Mouse (Mus musculus) midbrain, embryonic 11.5 days (tissue): ENCODE data around the gene 1700016C15Rik. TPM values are rescaled to one million over a fixed set of nuclear protein-coding genes. Genes with fewer than 3 reads are reported as not detected.

Source experiments
- ATAC-seq: fragments of 200-750 bp; cut with Nextera tagmentation; 2 replicates; pipeline ENCODE4 v1.8.0; 2017; ENCODE audit warnings: moderate TSS enrichment, moderate library complexity; ENCODE audit not compliant: low FRiP score
- DNase-seq: peaks from one replicate; pipeline ENCODE4 v3.0.0; 2015; ENCODE audit warnings: low spot score; ENCODE audit errors: missing footprints
- H3K27ac ChIP-seq: fragments of 300-500 bp; sonication (generic); 2 replicates; pipeline ENCODE4 v1.5.1; 2014; ENCODE audit warnings: low read depth, low read length
- H3K27me3 ChIP-seq: fragments of 300-500 bp; sonication (generic); 2 replicates; pipeline ENCODE4 v1.6.1; 2014; ENCODE audit warnings: mild to moderate bottlenecking, low read length, moderate library complexity, mixed read lengths; ENCODE audit not compliant: control insufficient read depth, insufficient read depth
- H3K36me3 ChIP-seq: fragments of 300-500 bp; sonication (generic); 2 replicates; pipeline ENCODE4 v1.6.1; 2014; ENCODE audit warnings: mild to moderate bottlenecking, low read length, moderate library complexity, mixed read lengths; ENCODE audit not compliant: control insufficient read depth, insufficient read depth
- H3K4me1 ChIP-seq: fragments of 300-500 bp; sonication (generic); 2 replicates; pipeline ENCODE4 v1.6.1; 2014; ENCODE audit warnings: low read length; ENCODE audit not compliant: control insufficient read depth, insufficient read depth
- H3K4me2 ChIP-seq: fragments of 300-500 bp; sonication (generic); 2 replicates; pipeline ENCODE4 v1.6.1; 2014; ENCODE audit warnings: mild to moderate bottlenecking, moderate library complexity
- H3K4me3 ChIP-seq: fragments of 300-500 bp; sonication (generic); 2 replicates; pipeline ENCODE4 v1.5.1; 2014; ENCODE audit warnings: low read depth, low read length
- H3K9ac ChIP-seq: fragments of 300-500 bp; sonication (generic); 2 replicates; pipeline ENCODE4 v1.6.1; 2014; ENCODE audit warnings: low read length
- H3K9me3 ChIP-seq: fragments of 300-500 bp; sonication (generic); 2 replicates; pipeline ENCODE4 v1.6.1; 2016; ENCODE audit warnings: low read length; ENCODE audit not compliant: control insufficient read depth
- WGBS: fragments of 180-500 bp; shearing (Covaris S2); extraction: QIAGEN DNeasy Blood & Tissue Kit; methylation state at CpG from one replicate; pipeline ENCODE4 v1.1.7; 2014; 5-methylcytosine and 5-hydroxymethylcytosine counted together
- polyA plus RNA-seq: library from polyadenylated mRNA; unstranded; fragments of >200 nt; fragmentation: Nextera tagmentation; extraction: Ambion mirVana; gene quantifications from 2 replicates; pipeline ENCODE4 v1.2.1, GENCODE M21; 2014

Gene 1700016C15Rik
- polyA plus RNA-seq = not detected in 2 replicates

DNA sequence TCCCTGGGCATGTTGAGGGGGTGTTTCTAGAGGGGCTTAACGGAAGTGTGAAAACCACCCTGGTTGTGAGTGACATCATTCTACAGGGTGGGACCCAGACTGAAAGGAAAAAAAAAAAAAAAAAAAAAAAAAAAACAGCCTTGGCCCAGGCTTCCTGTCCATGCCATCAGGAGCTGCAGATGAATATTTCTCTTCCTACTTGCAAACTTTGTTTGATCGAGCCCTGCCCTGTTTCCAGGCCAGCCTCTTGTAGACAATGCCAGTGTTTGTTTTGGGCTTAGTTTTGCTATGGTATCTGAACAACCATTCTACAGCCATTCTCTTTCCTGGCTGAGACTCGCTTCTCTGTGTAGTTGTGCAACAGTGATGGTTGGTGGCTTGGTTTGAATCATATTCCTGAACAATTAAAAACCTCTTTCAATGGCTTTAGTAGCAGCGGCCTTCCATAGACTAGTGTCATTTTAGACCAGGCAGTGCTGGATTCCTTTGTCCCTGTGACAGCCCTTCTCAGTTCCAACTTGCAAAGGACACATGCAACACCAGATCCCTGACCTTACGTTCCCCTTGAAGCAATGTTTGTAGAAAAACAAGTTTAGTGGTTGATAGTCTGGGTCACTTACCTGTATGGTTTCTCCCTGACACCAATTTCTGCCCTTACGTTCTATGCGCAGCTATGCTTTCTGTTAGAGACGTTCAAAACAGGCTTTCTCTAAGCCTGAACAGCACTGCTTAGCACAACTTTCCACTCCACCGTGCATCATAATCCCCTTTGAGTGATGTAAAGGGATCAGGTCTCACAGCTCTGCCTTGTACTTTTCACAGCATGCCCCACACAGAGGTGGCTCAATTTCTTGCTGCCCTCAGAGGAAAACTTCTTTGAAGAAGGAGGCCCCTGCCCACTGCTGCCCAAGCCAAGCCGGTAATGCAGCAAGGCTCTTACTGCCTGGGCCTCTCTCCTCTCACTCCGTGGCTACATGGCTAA lies at the start of gene 1700016C15Rik:
Gene 1700016C15Rik (plus strand): TSS at position 772 of the 982 bp plus-strand sequence.
- H3K4me3 ChIP-seq = no peak within 1 kb of the TSS
- no peak within 1 kb of the TSS for H3K9ac ChIP-seq
- DNase-seq (peak; percentile 87), ATAC-seq (peak; percentile 63)
- no peaks in the 10 kb centered on the region for H3K27me3 ChIP-seq
- no peak within 1 kb of the TSS for H3K4me2 ChIP-seq
- H3K9me3 ChIP-seq = peaks cover 5% of the 10 kb centered on the region; the same call in 1 of the 2 replicates
- H3K4me1 ChIP-seq = peaks cover 3% of the 10 kb centered on the region; the same call in 1 of the 2 replicates
- H3K36me3 ChIP-seq = no peaks in the 10 kb centered on the region
- WGBS = 30% methylated on average over 11 of the region's 11 CpGs
- H3K27ac ChIP-seq = no peak within 1 kb of the TSS

DNA sequence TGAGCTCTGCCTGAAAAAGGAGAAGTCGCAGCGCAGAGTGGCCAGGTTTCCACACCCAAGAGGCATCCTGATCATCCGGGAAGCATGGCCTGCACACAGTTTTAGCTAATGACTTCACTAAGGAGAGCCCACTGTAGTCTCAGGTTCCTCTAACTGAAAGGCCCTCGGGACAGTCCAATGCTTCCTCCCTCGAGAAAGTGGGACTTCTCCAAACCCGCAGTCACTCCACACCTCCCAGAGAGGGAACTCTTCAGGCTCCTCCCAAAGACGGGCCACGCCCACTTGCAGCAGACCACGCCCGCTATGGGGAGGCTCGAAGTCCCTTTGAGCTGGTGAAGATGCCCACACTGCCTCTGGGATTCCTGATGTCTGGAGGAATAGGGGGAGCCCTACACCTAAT lies 48.4 kb upstream of the 1700016C15Rik start:
- Histone ChIP-seq H3K9me3 (no peaks in the 10 kb centered on the region), H3K27me3 (no peaks in the 10 kb centered on the region)
- 84% methylated on average over 11 of the region's 11 CpGs for WGBS

DNA sequence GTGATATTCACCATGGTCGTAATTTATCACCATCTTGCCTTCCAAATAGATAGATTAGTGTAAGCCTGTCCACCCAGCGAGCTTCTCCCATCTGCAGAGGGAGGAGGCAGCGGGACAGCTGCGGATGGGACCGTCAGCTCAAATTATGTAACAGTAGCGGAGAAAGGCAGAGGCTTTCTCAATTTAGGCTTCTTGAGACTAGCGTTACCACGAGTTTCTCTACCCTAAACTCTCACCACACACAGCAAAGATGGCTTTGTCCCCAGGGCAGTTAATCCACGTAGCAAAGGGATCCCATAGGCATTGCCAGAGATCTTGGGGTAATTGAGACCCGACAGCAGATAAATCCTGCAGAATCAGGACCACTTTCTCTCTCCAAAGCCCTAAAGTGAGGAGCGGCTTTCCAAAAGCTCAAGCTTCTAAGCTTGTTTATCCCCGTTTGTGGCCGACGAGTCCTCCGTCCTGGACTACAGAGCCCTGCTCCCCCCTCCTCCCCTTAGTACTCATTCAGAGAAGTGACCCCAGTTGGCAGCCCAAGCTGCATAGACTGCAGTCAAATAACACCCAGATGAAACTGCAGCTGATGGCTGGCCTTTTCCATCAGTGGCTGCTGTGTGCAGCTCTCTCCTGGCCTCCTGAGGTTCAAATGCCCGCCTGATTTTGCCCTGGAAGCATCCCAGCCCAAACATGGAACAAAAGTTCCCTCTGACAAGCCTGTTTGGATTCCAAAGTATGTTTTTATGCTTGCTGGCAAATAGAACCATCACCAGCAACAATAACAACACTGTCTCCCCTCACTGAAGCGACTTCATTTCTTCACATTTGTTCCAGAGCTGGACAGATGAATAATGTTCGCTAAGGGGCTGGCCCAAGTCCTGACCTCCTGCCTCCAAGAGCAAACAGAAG lies 45.4 kb upstream of the 1700016C15Rik start:
- DNase-seq = peak; percentile 92
- Histone ChIP-seq H3K4me3 (no peak overlapping the region), H3K4me2 (peak overlapping the region; percentile 34), H3K9me3 (no peaks in the 10 kb centered on the region), H3K9ac (peak overlapping the region; percentile 52), H3K4me1 (peaks cover 15% of the 10 kb centered on the region), H3K27ac (peak overlapping the region; percentile 45), H3K27me3 (no peaks in the 10 kb centered on the region), H3K36me3 (no peaks in the 10 kb centered on the region)
- ATAC-seq = peak; percentile 77
- WGBS = 42% methylated on average over 18 of the region's 18 CpGs

More for the DNA sequence above, 48.4 kb upstream of the 1700016C15Rik start:
- ATAC-seq (no peak), DNase-seq (no peak)
- Histone ChIP-seq H3K9ac (no peak overlapping the region), H3K4me2 (no peak overlapping the region), H3K36me3 (no peaks in the 10 kb centered on the region), H3K4me1 (peaks cover 15% of the 10 kb centered on the region), H3K4me3 (no peak overlapping the region), H3K27ac (no peak overlapping the region)

DNA sequence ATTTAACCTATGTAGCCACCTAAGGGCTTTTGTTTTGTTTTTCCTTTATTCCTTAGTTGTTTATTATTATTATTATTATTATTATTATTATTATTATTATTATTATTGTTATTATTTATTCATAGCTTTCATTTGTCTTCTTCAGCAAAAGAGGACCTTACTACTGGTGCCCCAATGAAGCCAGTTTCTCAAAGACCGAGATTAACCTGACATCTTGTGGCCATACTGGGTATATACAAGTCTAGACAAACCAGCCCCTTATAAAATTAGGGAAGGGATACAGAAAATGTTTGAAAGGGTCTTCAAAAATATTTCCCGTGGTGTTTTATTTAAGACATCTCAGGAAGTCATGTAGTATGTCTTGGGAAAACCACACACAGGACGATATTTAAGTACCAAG lies 44.7 kb upstream of the 1700016C15Rik start:
- H3K27ac ChIP-seq = no peak overlapping the region
- no peak overlapping the region for H3K4me3 ChIP-seq
- no peak overlapping the region for H3K4me2 ChIP-seq
- 13% methylated on average over 3 of the region's 3 CpGs for whole genome bisulfite sequencing
- H3K27me3 ChIP-seq = no peaks in the 10 kb centered on the region
- peak; percentile 58; the same call in 1 of the 2 replicates for ATAC-seq
- H3K9me3 ChIP-seq = no peaks in the 10 kb centered on the region
- no peak overlapping the region for H3K9ac ChIP-seq
- peaks cover 15% of the 10 kb centered on the region for H3K4me1 ChIP-seq
- peak; percentile 93 for DNase-seq
- no peaks in the 10 kb centered on the region for H3K36me3 ChIP-seq

DNA sequence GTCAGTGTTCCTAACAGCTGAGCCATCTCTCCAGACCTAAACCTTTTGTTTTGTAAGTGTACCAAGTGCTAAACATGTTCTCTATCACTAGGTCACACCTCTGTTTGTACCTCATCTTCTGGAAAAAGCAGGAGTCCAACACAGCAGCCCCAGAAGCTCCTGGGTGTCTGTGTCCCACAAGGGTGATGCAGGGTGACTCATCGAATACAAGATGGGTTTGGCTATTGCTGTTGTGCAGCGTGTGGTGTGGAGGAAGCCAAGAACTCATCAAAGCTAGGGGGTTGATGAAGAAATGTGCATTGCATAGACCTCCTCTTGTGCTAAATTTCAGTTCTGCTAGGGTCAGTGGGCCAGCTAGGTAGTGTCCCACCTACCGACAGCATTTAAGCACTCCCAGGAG lies 43.5 kb upstream of the 1700016C15Rik start:
- DNase-seq = no peak
- Histone ChIP-seq H3K27ac (no peak overlapping the region), H3K9ac (no peak overlapping the region), H3K4me1 (peaks cover 15% of the 10 kb centered on the region), H3K4me3 (no peak overlapping the region), H3K36me3 (no peaks in the 10 kb centered on the region), H3K9me3 (no peaks in the 10 kb centered on the region), H3K4me2 (no peak overlapping the region), H3K27me3 (no peaks in the 10 kb centered on the region)
- 80% methylated on average over 3 of the region's 3 CpGs for WGBS
- no peak for ATAC-seq

DNA sequence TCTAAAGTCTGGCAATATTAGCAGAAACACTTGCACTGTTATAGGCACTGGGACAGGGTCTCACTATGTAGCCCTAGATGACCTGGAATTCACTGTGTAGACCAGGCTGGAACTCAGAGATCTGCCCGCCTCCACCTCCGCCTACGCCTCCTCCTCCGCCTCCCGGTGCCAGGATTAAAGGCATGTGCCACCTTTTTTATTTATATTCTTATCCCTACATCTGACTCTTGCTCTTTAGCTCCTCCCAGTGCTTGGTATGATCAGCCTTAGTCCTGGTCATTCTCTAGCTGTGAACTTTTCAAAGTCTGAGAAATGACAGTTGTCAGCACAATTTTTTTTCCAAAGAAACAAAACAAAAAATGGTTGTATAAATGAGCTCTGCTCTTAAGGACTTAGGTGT lies 42.6 kb upstream of the 1700016C15Rik start:
- H3K9me3 ChIP-seq = no peaks in the 10 kb centered on the region
- DNase-seq (no peak), ATAC-seq (no peak)
- 88% methylated on average over 5 of the region's 5 CpGs for WGBS
- H3K4me1 ChIP-seq = peaks cover 15% of the 10 kb centered on the region
- H3K36me3 ChIP-seq = no peaks in the 10 kb centered on the region
- H3K4me3 ChIP-seq = no peak overlapping the region
- no peak overlapping the region for H3K4me2 ChIP-seq
- H3K27ac ChIP-seq = no peak overlapping the region
- H3K9ac ChIP-seq = no peak overlapping the region
- H3K27me3 ChIP-seq = no peaks in the 10 kb centered on the region

DNA sequence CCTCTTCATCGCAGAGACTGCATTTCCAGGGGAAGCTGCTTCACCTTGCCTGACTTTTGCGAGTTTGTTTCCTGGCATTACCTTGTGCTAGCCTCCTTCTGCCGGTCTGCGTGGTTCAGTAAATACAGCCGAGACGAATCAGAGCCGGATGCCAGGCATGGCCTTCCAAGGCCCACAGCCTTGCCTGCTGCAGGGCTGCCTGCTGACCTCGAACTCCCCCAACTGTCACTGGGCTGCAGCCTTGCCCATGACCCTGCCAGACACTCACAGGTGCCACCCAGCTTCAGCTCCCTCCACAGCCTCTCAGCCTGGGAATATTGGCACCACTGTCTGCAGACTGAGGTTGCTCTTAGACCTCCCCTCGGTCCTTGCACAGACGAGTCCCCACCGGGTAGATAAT lies 37.1 kb upstream of the 1700016C15Rik start:
- no peak overlapping the region for H3K27ac ChIP-seq
- no peak overlapping the region for H3K4me3 ChIP-seq
- H3K9me3 ChIP-seq = no peaks in the 10 kb centered on the region
- H3K4me1 ChIP-seq = no peaks in the 10 kb centered on the region; the same call in 1 of the 2 replicates
- no peak for ATAC-seq
- no peak overlapping the region for H3K4me2 ChIP-seq
- H3K27me3 ChIP-seq = no peaks in the 10 kb centered on the region
- H3K9ac ChIP-seq = no peak overlapping the region
- no peak for DNase-seq
- WGBS = 69% methylated on average over 11 of the region's 11 CpGs
- H3K36me3 ChIP-seq = no peaks in the 10 kb centered on the region

DNA sequence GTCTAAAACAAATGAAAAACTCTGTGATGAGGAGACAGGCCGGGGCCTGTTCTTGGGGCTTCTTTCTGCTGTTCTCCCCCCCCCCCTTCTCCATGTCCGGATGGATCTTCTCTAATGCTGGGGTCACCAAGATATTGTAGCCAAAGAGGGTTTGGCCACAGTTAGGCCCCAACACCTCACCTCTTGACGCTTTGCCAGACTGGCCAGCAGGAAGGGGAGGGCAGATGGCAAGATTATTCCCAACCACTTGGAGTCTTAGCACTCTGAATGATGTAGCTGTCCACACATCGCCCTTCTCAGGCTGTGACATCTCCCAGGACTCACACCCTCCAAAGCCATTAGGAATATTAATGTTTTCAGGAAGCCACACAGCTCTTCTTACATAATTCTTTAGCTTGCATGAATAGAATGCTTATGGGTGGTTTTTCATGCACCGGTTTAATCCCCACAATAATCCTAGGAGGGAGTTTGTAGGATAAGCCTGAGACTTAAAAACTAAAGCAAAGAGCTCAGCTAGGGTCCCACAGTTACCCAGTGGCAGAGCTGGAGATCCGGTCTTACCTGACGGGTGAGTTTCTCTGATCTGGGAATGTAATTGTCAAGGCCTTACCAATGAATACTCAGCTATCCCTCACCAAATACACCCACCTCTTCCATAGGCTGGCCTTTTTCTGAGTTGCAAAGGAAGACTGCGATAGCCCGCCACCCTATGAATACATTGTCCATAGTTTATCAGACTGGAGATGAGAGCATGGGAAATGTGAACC lies 35.9 kb upstream of the 1700016C15Rik start:
- WGBS = 72% methylated on average over 9 of the region's 9 CpGs

More for the DNA sequence above, 35.9 kb upstream of the 1700016C15Rik start:
- DNase-seq (no peak), ATAC-seq (no peak)
- H3K27me3 ChIP-seq = no peaks in the 10 kb centered on the region
- no peak overlapping the region for H3K9ac ChIP-seq
- H3K4me2 ChIP-seq = no peak overlapping the region
- no peaks in the 10 kb centered on the region for H3K9me3 ChIP-seq
- H3K27ac ChIP-seq = no peak overlapping the region
- H3K4me3 ChIP-seq = no peak overlapping the region
- no peaks in the 10 kb centered on the region; the same call in 1 of the 2 replicates for H3K4me1 ChIP-seq
- no peaks in the 10 kb centered on the region for H3K36me3 ChIP-seq
